Mouse (Mus musculus) midbrain, embryonic 10.5 days (tissue): ENCODE results near the gene Pdha1. TPM values are rescaled to one million over a fixed set of nuclear protein-coding genes. Genes with fewer than 3 reads are reported as not detected.

Source experiments
- DNase-seq: peaks from one replicate; pipeline ENCODE4 v3.0.0-alpha.2; 2017; ENCODE audit warnings: low spot score
- H3K27ac ChIP-seq: fragments of 300-500 bp; sonication (generic); replicated peaks from 2 replicates; pipeline ENCODE4 v1.5.1; 2016; ENCODE audit warnings: mild to moderate bottlenecking
- H3K27me3 ChIP-seq: fragments of 300-500 bp; sonication (generic); 2 replicates; pipeline ENCODE4 v1.6.1; 2016; ENCODE audit warnings: low read depth, mild to moderate bottlenecking; ENCODE audit not compliant: poor library complexity, severe bottlenecking
- H3K36me3 ChIP-seq: fragments of 300-500 bp; sonication (generic); 2 replicates; pipeline ENCODE4 v1.6.1; 2016; ENCODE audit warnings: mild to moderate bottlenecking, moderate library complexity
- H3K4me1 ChIP-seq: fragments of 300-500 bp; sonication (generic); 2 replicates; pipeline ENCODE4 v1.6.1; 2016
- H3K4me3 ChIP-seq: fragments of 300-500 bp; sonication (generic); 2 replicates; pipeline ENCODE4 v1.5.1; 2016; ENCODE audit warnings: mild to moderate bottlenecking, moderate library complexity
- H3K9me3 ChIP-seq: fragments of 300-500 bp; sonication (generic); replicated peaks from 2 replicates; pipeline ENCODE4 v1.6.1; 2016; ENCODE audit warnings: mild to moderate bottlenecking
- WGBS: fragments of 180-500 bp; shearing (Covaris S2); methylation state at CpG from one replicate; pipeline ENCODE4 v1.1.7; 2016; 5-methylcytosine and 5-hydroxymethylcytosine counted together
- polyA plus RNA-seq: library from polyadenylated mRNA; unstranded; fragments of >200 nt; fragmentation: Nextera tagmentation; extraction: Ambion mirVana; gene quantifications from 2 replicates; pipeline ENCODE4 v1.2.1, GENCODE M21; 2016

The Pdha1 gene
- 136 and 139 TPM in 2 replicates for polyA plus RNA-seq

DNA sequence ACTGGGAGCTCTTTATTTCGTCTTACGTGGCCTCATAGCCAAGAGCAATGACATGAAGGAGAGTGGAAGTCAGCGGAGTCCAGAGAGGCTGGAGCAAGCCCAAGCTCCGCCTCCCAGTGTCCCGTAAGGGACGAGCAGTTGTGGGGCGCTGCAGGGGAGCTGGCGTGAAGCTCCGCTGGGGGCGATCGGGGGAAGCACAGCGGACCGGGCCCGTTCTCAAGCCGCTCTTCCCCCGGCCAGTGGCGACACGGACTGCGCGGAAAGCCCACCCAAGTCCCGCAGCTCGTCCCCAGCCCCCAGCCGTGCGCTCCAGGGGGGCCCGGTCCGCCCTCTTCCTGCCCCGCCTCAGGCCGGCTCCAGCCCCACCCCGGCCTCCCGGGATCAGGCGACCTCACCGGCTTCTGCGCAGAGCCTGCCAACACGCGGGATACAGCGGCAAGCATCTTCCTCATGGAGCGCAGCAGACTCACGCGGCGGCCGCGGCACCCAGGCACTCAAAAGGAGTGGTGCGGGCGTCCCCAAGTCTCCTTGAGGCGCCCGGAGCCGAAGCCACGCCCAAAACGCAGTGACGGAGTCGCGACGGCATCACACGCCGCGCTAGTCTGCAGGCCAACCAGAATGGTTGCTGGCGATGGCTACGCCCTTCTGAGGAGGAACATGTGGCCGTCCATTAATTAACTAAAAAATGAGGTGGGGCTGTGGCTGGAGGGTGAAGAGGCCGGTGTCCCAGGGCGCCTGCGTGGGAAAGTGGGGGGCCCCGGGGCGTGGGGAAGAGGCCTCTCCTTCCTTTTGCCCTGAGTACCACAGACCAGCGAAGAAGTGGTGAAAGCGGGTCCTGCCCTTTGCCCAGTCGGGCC, at the start of gene Pdha1:
Gene Pdha1 (minus strand): TSS at position 553 of the 857 bp plus-strand sequence.
- Histone ChIP-seq H3K9me3 (no peaks in the 10 kb centered on the region), H3K4me3 (peak within 1 kb of the TSS; percentile 74), H3K36me3 (no peaks in the 10 kb centered on the region), H3K4me1 (peaks cover 23% of the 10 kb centered on the region), H3K27ac (peak within 1 kb of the TSS; percentile 92), H3K27me3 (peaks cover 74% of the 10 kb centered on the region)
- WGBS, result 18% methylated on average over 67 of the region's 67 CpGs
- peak; percentile 85 for DNase-seq

DNA sequence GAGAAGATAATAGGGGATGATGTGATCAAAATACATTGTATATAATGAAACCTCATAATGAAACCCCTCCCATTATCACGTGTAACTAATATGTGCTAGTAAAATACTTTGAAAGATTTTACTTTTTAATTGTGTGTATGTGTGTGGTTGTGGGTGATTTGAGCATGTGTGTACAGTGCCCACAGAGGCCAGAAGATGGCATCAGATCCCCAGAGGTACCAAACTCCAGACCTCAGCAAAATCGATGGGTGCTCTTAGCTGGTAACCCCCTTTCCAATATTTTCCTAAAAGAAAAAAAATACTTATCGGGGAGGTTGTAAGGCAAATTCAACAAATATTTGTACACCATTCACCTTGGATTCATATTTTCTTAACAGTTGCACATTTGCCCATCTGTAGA, 40.8 kb upstream of the Pdha1 start:
- H3K4me3 ChIP-seq, result no peak overlapping the region
- no peak for DNase-seq
- 75% methylated on average over 3 of the region's 3 CpGs for WGBS
- no peaks in the 10 kb centered on the region for H3K4me1 ChIP-seq
- H3K27ac ChIP-seq, result no peak overlapping the region
- peaks cover 57% of the 10 kb centered on the region for H3K27me3 ChIP-seq
- H3K36me3 ChIP-seq, result no peaks in the 10 kb centered on the region
- H3K9me3 ChIP-seq, result no peaks in the 10 kb centered on the region

- 36% methylated on average over 3 of the region's 3 CpGs for WGBS
- Histone ChIP-seq H3K4me3 (no peak overlapping the region), H3K27me3 (peaks cover 59% of the 10 kb centered on the region), H3K9me3 (no peaks in the 10 kb centered on the region), H3K36me3 (no peaks in the 10 kb centered on the region), H3K27ac (peak overlapping the region; percentile 33; the same call in 1 of the 2 replicates), H3K4me1 (peaks cover 19% of the 10 kb centered on the region)
- DNase-seq, result peak; percentile 64
Measured at GRCm38 (mm10) chrX:160170150-160170549, 31.9 kb upstream of the Pdha1 start.

- Histone ChIP-seq H3K9me3 (no peaks in the 10 kb centered on the region), H3K4me3 (no peak overlapping the region), H3K27me3 (peaks cover 61% of the 10 kb centered on the region), H3K4me1 (peaks cover 19% of the 10 kb centered on the region), H3K27ac (peak overlapping the region; percentile 76), H3K36me3 (no peaks in the 10 kb centered on the region)
- 26% methylated on average over 6 of the region's 6 CpGs for WGBS
- peak; percentile 55 for DNase-seq
Measured at GRCm38 (mm10) chrX:160166246-160166985, 28.2 kb upstream of the Pdha1 start.

- no peaks in the 10 kb centered on the region for H3K36me3 ChIP-seq
- WGBS, result 86% methylated on average over 3 of the region's 3 CpGs
Measured at GRCm38 (mm10) chrX:160164259-160164658, 26.0 kb upstream of the Pdha1 start.

GRCm38 (mm10) chrX:160153147-160153815, 15.1 kb upstream of the Pdha1 start:
- Histone ChIP-seq H3K4me1 (no peaks in the 10 kb centered on the region), H3K36me3 (no peaks in the 10 kb centered on the region), H3K4me3 (no peak overlapping the region), H3K9me3 (no peaks in the 10 kb centered on the region), H3K27me3 (peaks cover 42% of the 10 kb centered on the region), H3K27ac (no peak overlapping the region)
- no peak for DNase-seq
- WGBS, result 55% methylated on average over 4 of the region's 4 CpGs

More at GRCm38 (mm10) chrX:160164259-160164658, 26.0 kb upstream of the Pdha1 start:
- Histone ChIP-seq H3K9me3 (no peaks in the 10 kb centered on the region), H3K4me1 (peaks cover 13% of the 10 kb centered on the region), H3K27me3 (peaks cover 53% of the 10 kb centered on the region), H3K27ac (no peak overlapping the region), H3K4me3 (no peak overlapping the region)
- no peak for DNase-seq

DNA sequence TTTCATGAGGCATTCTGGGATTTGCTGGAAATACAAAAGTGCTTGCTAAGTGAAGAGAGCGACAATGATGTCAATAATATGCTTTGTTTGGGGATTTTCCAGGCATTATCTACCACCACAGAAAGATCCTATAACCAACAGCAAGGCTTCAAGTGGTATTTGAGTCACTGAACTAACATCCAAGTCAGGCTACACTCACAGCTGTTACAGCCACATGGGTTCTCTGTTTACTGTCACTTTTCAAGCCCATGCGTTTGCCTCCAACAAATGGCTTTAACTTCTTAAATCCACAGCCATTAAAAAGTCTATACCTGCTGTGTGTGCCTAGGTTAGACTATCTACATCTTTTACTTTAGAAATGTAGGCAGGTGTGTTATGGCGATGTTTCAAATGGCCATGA, 10.6 kb upstream of the Pdha1 start:
- H3K27me3 ChIP-seq, result peaks cover 53% of the 10 kb centered on the region
- no peaks in the 10 kb centered on the region for H3K9me3 ChIP-seq
- DNase-seq, result no peak
- H3K27ac ChIP-seq, result no peak overlapping the region
- H3K4me3 ChIP-seq, result no peak overlapping the region
- H3K36me3 ChIP-seq, result no peaks in the 10 kb centered on the region
- WGBS, result 93% methylated on average over 3 of the region's 3 CpGs
- no peaks in the 10 kb centered on the region for H3K4me1 ChIP-seq

- DNase-seq, result no peak
- Histone ChIP-seq H3K27ac (no peak overlapping the region), H3K27me3 (peaks cover 48% of the 10 kb centered on the region), H3K36me3 (no peaks in the 10 kb centered on the region), H3K4me1 (no peaks in the 10 kb centered on the region), H3K9me3 (no peaks in the 10 kb centered on the region), H3K4me3 (no peak overlapping the region)
- 86% methylated on average over 3 of the region's 3 CpGs for WGBS
Measured at GRCm38 (mm10) chrX:160147406-160147805, 9.2 kb upstream of the Pdha1 start.

DNA sequence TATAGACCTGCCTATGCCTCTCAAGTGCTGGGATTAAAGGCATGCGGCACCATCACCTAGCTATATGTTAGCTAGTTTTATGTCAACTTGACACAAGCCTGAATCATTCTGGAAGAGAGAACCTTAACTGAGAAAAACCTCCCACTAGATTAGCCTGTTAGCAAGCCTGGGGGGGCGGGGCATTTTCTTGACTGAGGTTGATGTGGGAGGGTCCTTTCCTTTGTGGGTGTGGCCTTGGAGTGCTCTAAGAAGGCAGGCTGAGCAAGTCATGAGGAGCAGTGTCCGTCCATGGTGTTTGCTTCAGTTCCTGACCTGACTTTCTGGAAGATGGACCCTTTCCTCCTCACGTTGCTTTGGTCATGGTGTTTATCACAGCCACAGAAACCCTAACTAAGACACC, 8.6 kb upstream of the Pdha1 start:
- Histone ChIP-seq H3K27ac (no peak overlapping the region), H3K4me3 (no peak overlapping the region), H3K9me3 (no peaks in the 10 kb centered on the region), H3K27me3 (peaks cover 42% of the 10 kb centered on the region), H3K36me3 (no peaks in the 10 kb centered on the region), H3K4me1 (no peaks in the 10 kb centered on the region)
- 88% methylated on average over 4 of the region's 4 CpGs for WGBS
- DNase-seq, result no peak

- H3K27ac ChIP-seq, result peak overlapping the region; percentile 92
- H3K36me3 ChIP-seq, result peaks cover 6% of the 10 kb centered on the region
- peaks cover 82% of the 10 kb centered on the region for H3K27me3 ChIP-seq
- H3K4me3 ChIP-seq, result peak overlapping the region; percentile 74
- H3K9me3 ChIP-seq, result no peaks in the 10 kb centered on the region
- peaks cover 23% of the 10 kb centered on the region for H3K4me1 ChIP-seq
- WGBS, result 27% methylated on average over 18 of the region's 18 CpGs
- no peak for DNase-seq
Measured at GRCm38 (mm10) chrX:160137177-160137860, 894 bp downstream of the Pdha1 start.

- H3K27ac ChIP-seq, result peak overlapping the region; percentile 64
- peaks cover 16% of the 10 kb centered on the region for H3K36me3 ChIP-seq
- WGBS, result 27% methylated on average over 5 of the region's 5 CpGs
- peak; percentile 15 for DNase-seq
- peak overlapping the region; percentile 74 for H3K4me3 ChIP-seq
- no peaks in the 10 kb centered on the region for H3K9me3 ChIP-seq
- H3K4me1 ChIP-seq, result peaks cover 23% of the 10 kb centered on the region
- peaks cover 87% of the 10 kb centered on the region for H3K27me3 ChIP-seq
Measured at GRCm38 (mm10) chrX:160136153-160136552, 2.1 kb downstream of the Pdha1 start.

DNA sequence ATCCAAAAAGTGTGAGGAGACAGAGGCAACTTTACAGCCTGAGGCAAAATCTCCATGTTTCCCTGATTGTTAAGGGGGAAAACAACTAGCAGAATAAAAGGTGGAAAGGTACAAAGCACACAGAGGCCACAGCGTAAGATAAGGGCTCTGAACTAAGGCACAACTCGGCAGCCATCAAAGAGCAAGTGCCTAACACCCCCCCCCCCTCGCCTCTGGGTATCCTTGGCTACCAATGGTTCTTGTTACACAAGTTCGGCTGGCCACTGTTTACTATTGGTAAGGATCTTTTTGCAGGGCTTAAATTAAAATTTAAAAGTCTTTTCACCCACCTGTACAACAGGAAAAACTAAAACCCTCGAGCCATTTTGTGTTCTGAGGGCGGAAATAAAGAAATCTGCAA, 2.5 kb downstream of the Pdha1 start:
- Histone ChIP-seq H3K4me3 (peak overlapping the region; percentile 74), H3K36me3 (peaks cover 20% of the 10 kb centered on the region), H3K4me1 (peaks cover 23% of the 10 kb centered on the region), H3K9me3 (no peaks in the 10 kb centered on the region), H3K27ac (peak overlapping the region; percentile 64), H3K27me3 (peaks cover 83% of the 10 kb centered on the region)
- 33% methylated on average over 6 of the region's 6 CpGs for WGBS
- peak; percentile 24 for DNase-seq
